Mouse (Mus musculus) ES-E14 (cell line): ENCODE data around the gene Flt3l.

Experiments used
- CHD2 ChIP-seq: IDR thresholded peaks from 2 replicates; pipeline ENCODE4 v1.6.1; 2014; ENCODE audit warnings: mild to moderate bottlenecking, low read depth, low read length, inconsistent platforms
- HCFC1 ChIP-seq: IDR thresholded peaks from 2 replicates; pipeline ENCODE4 v1.6.1; 2012; ENCODE audit warnings: low read length, inconsistent platforms, borderline replicate concordance; ENCODE audit not compliant: insufficient read depth

DNA sequence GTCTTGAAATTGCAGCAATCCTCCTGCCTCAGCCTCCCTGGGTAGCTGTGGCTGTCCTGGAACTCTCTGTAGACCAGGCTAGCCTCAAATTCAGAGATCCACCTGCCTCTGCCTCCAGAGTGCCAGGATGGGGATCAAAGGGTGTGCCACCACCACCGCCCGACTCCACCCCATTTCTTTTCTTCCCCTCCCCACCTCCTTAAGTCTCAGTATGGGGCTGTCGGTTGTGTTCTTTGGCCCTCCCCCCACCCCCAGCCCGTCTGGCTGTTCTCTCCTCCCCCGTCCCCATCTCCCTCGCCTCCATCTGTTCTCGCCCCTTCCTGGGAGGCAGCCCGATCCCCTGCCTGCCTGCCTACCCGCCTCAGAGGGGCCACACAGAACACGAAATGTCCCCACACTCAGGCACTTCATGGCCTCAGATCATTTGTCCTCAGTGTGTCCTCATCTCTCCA is 30.7 kb upstream of the Flt3l start:
- no peak for TF ChIP-seq CHD2
- TF ChIP-seq HCFC1 = no peak
